Mouse (Mus musculus): ENCODE data around the gene Pef1. TPM values are rescaled to one million over a fixed set of nuclear protein-coding genes. Genes with fewer than 3 reads are reported as not detected.

Gene Pef1
- polyA plus RNA-seq, 1 experiment: 89.9 TPM

DNA sequence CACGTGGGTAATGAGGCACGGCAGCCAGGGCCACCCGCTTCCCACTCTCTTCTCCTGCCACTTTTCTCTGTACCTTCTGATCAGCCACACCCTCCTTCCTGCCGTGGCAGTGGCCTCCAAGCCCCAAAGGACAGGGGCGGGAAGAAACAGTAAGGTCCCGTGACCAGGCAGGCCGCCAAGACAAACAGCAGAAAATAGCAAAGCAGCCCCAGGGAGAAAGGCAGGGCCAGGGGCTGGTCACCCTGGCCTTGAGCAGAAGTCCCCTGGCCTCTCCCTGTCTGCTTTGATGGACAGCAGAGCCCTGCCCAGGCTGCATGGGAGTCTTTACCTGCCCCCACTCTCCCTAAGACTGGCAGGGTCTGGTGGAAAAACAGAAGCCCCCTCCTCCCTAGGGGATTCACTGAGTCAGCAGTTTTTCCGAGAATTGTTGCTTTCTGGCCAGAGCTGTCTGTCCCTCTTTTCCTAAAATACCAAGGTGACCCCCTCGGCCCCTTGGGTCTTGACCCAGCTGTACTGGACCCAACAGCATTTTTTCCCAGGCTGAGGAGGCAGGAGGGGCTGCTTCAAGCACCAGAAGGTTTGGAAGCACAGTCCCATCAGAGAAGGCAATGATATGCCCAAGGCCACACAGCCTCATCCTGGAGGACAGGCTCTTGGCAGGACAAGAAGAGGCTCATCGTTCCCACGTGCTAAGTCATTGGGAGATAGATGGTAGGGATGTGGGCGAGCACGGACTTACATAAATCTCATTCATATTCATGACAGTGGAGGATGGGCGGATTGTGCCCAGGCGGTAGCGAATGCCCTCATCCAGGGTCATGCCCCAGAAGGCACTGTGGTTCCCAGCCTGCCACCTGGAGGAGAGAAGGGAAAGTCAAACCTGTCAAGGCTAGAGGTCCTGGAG is 66.2 kb downstream of the Pef1 start:
- no peak overlapping the region for H3K4me3 ChIP-seq (ENCODE audit: insufficient read depth, low read length)
- no peaks in the 10 kb centered on the region for H3K4me1 ChIP-seq (ENCODE audit: control insufficient read depth, insufficient read depth, low read length)
- TF ChIP-seq CTCF (IDR thresholded peaks at IDR 0.05; ENCODE audit: extremely low read depth, insufficient read depth, low read length) (no peak), POLR2A (IDR thresholded peaks at IDR 0.05; ENCODE audit: extremely low read depth, insufficient read depth, low read length) (no peak)
- no peak overlapping the region for H3K27ac ChIP-seq (ENCODE audit: insufficient read depth, low read length)

DNA sequence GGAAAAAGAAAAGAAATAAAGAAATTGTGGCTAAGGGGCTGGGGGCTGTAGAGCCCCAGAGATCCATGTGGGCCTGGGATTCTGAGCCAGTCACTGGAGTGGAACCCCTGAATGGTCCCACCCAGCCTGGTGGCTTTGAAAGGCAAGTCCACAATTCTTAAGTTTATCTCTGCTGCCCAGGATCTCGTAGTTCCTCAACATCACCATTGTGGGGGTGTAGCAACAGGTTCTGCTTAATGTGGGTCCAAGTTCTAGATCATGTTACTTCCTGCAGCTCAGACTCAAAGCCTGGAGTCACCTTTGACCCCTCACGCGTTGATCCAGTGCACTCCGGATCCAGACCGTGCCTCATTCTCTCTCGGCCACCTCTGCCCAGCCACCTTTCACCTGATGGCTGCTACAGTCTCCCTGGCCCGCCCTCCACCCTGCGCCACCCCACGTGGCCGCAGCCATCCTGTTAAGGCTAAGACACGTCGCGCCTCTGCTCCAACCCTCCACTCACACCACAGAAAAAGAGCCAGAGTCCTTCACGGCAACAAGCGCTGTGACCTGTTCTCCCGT is 67.1 kb downstream of the Pef1 start:
- H3K4me3 ChIP-seq (ENCODE audit: insufficient read depth, low read length): no peak overlapping the region
- TF ChIP-seq CTCF (IDR thresholded peaks at IDR 0.05; ENCODE audit: extremely low read depth, insufficient read depth, low read length): no peak
- TF ChIP-seq POLR2A (IDR thresholded peaks at IDR 0.05; ENCODE audit: extremely low read depth, insufficient read depth, low read length): no peak
- H3K4me1 ChIP-seq (ENCODE audit: control insufficient read depth, insufficient read depth, low read length): no peaks in the 10 kb centered on the region
- no peak overlapping the region for H3K27ac ChIP-seq (ENCODE audit: insufficient read depth, low read length)

DNA sequence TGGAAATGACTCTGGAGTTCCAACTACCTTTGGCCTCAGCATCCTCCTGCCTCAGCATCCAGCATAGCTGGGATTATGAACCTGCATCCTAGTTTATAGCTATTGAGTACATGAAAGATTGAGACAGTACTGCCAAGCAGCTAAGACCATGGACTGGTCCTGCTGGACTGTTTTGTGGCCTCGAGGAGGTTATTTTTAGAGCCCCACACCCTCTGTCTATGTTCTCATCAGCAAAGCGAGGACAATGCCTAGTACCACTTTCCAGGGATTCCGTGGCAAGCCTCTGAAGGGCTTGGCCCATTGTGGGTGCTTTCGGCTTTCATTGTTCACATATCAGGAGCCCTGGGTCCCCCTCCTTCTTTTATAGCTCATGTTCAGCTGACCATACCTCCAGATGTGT is 68.0 kb downstream of the Pef1 start:
- Histone ChIP-seq H3K4me3 (ENCODE audit: insufficient read depth, low read length) (no peak overlapping the region), H3K27ac (ENCODE audit: insufficient read depth, low read length) (no peak overlapping the region), H3K4me1 (ENCODE audit: control insufficient read depth, insufficient read depth, low read length) (no peaks in the 10 kb centered on the region)
- TF ChIP-seq CTCF (IDR thresholded peaks at IDR 0.05; ENCODE audit: extremely low read depth, insufficient read depth, low read length): no peak
- TF ChIP-seq POLR2A (IDR thresholded peaks at IDR 0.05; ENCODE audit: extremely low read depth, insufficient read depth, low read length): no peak

DNA sequence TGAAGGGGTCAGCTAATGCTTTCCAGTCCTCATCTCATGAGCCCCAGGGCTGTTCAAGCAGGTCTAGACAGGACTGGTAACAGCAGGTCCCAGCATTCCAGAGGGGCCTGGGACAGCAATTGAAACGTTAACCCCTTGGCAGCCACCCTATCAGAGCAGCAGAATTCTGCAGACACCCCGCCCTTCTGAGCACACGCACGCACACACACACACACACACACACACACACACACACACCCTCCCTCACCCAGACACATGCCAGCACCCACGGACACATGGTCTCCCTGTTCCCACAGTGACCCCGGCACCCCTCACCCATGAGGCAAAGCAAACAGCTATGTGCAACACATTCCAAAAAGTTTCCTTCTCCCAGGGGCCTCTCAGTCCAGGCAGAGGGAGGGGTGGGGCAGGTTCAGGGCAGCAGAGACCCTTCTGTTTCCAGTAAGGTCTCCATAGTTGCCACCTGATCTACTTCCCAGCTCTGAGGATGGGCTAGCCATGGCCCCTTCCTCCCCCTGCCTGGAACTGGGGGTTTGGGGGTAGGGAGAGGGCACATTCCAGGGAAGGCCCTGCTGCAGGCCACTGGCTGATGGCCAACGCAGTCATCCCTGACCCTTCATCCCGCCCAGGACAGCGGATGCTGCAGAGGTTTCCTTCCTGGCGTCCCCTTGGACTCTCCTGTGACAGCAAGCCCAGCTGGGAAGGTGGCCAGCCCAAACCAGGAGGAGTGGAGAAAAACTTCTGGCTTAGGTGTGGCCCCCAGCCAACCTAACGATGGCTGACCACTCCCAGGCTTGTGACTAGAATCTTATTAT is 69.8 kb downstream of the Pef1 start:
- H3K4me3 ChIP-seq (ENCODE audit: insufficient read depth, low read length): no peak overlapping the region
- H3K27ac ChIP-seq (ENCODE audit: insufficient read depth, low read length): no peak overlapping the region
- H3K4me1 ChIP-seq (ENCODE audit: control insufficient read depth, insufficient read depth, low read length): no peaks in the 10 kb centered on the region
- TF ChIP-seq POLR2A (IDR thresholded peaks at IDR 0.05; ENCODE audit: extremely low read depth, insufficient read depth, low read length) (no peak), CTCF (IDR thresholded peaks at IDR 0.05; ENCODE audit: extremely low read depth, insufficient read depth, low read length) (no peak)

DNA sequence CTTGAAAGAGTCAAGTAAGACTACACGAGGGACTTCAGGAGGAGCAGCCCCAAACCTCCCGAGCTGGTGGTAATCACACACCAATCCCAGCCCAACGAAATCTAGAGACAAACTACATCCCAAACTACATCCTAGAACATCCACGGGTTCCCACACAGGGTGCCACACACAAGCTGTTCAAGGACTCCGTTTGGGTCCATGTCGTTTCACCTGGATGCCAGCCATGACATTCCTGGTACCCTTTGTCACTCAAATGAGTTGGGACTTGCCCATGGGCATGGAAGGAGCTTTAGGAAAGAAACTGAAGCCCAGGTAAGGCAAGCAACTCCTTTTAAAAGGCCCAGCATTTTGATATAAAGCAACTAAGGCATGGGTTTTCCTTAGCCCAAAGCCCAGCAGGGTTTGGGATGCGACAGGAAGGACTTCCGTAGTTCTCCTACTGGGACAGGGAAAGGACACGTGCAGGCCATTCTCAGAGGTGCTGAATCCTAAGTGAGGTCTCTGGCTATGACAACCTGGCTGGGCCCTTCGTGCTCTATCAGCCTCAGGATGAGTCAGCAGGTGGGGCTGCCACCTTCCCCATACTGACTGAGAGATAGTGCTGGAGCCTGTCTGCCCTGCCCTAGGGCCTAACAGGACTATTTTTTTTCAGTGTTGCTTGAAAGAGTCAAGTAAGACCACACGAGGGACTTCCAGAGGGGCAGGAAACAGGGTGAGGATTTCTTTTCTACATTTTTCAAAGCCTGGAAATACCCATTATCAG is 70.9 kb downstream of the Pef1 start:
- Histone ChIP-seq H3K4me1 (ENCODE audit: control insufficient read depth, insufficient read depth, low read length) (no peaks in the 10 kb centered on the region), H3K4me3 (ENCODE audit: insufficient read depth, low read length) (no peak overlapping the region), H3K27ac (ENCODE audit: insufficient read depth, low read length) (no peak overlapping the region)
- TF ChIP-seq POLR2A (IDR thresholded peaks at IDR 0.05; ENCODE audit: extremely low read depth, insufficient read depth, low read length): no peak
- TF ChIP-seq CTCF (IDR thresholded peaks at IDR 0.05; ENCODE audit: extremely low read depth, insufficient read depth, low read length): no peak

DNA sequence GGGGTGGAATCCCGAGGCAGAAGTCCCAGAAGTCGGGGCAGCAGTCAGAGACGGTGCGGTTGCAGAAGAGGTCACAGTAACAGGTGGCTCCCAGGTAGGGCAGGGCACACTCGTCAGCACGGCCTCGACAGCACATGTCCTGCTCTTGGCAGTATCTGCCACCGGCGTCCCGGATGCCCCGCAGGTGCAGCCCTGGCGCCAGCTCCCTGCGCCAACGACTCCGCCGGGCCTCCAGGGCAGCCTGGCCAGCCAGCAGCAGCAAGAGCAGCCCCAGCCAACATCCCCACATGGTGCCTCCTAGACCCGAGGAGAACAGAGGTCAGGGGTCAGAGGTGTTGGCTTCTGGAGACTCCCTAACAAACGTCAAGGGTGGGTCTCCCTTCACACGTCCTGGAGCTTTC is 71.6 kb downstream of the Pef1 start:
- H3K27ac ChIP-seq (ENCODE audit: insufficient read depth, low read length): no peak overlapping the region
- no peaks in the 10 kb centered on the region for H3K4me1 ChIP-seq (ENCODE audit: control insufficient read depth, insufficient read depth, low read length)
- peak overlapping the region; percentile 18; the same call in 1 of the 2 replicates for H3K4me3 ChIP-seq (ENCODE audit: insufficient read depth, low read length)
- TF ChIP-seq CTCF (IDR thresholded peaks at IDR 0.05; ENCODE audit: extremely low read depth, insufficient read depth, low read length): no peak
- TF ChIP-seq POLR2A (IDR thresholded peaks at IDR 0.05; ENCODE audit: extremely low read depth, insufficient read depth, low read length): no peak

DNA sequence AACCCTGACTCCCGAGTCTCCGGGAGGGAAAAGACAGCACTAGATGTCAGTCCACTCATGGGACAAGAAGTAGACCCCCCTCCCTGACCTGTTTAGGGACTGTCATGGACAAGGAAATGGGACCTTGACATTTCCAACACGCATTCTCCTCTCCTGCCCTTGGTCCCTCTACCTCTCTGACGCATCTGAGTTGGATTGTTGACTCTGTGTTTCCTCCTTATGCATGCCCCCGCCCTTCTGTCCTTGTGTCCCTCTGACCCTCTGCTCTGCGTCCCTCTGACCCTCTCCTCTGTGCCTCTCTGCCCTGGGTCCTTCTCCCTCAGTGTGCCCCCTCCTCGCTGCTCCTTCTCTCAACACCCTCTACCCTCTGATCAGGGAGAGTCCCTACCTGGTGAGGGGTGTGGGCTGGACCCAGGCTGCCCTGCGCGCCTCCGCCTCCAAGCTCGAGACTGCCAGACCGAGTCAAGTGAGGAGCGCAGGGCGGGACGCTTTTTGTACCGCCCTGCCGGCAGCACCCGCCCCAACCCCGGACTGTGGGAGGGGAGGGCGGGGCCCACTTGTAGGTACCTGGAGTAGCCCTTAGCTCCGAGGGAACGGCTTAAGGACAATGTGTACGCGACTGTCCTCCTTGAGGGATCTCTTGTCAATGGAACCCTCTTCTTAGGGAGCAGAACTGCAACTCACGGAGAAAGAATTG is 72.1 kb downstream of the Pef1 start:
- TF ChIP-seq CTCF (IDR thresholded peaks at IDR 0.05; ENCODE audit: extremely low read depth, insufficient read depth, low read length) (no peak), POLR2A (IDR thresholded peaks at IDR 0.05; ENCODE audit: extremely low read depth, insufficient read depth, low read length) (0 out of 2 replicates have a peak, but pooled peaks have one; percentile 35)
- Histone ChIP-seq H3K4me1 (ENCODE audit: control insufficient read depth, insufficient read depth, low read length) (no peaks in the 10 kb centered on the region), H3K4me3 (ENCODE audit: insufficient read depth, low read length) (peak overlapping the region; percentile 18; the same call in 1 of the 2 replicates), H3K27ac (ENCODE audit: insufficient read depth, low read length) (no peak overlapping the region)

DNA sequence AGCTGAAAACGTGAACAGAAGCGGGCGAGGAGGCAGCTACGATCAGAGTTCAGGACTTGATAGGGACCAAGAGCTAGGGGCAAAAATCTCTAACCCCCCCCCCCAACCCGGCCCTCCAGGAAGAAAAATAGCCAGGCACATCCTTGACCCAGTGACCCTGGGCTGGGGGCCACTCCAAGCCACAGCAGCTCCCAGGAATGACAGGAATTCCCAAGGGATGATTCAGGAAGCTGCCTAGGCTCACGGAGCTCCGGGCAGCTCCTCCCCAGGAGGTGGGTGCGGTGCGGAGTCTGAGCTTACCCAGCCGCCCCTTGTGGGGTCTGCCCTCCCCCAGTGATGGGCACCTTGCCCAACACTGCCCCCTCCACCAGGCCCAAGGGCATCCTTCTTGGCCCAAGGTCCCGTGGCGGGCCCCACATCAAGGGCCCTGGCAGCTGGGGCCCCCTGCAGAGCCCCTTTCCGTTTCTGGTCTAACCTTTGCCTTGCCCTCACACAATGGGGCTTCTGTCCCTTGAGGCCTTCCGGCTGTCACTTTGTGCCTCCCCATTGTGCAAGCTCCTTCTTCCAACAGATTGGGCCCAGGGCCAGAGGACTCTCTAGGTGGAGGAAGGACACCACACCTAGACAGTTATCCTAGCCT is 72.8 kb downstream of the Pef1 start, which contains the start of gene Tinagl1:
Gene Tinagl1 (minus strand): TSS at position 51 of the 640 bp plus-strand sequence.
- Histone ChIP-seq H3K27ac (ENCODE audit: insufficient read depth, low read length) (no peak within 1 kb of the TSS), H3K4me3 (ENCODE audit: insufficient read depth, low read length) (peak within 1 kb of the TSS; percentile 18; the same call in 1 of the 2 replicates), H3K4me1 (ENCODE audit: control insufficient read depth, insufficient read depth, low read length) (no peaks in the 10 kb centered on the region)
- TF ChIP-seq POLR2A (IDR thresholded peaks at IDR 0.05; ENCODE audit: extremely low read depth, insufficient read depth, low read length) (no peak), CTCF (IDR thresholded peaks at IDR 0.05; ENCODE audit: extremely low read depth, insufficient read depth, low read length) (no peak)

All from cortical plate, adult 2 months (tissue).